Mouse (Mus musculus) adrenal gland, adult 18-20 months (tissue): ENCODE measurements around the gene Srp72. TPM values are rescaled to one million over a fixed set of nuclear protein-coding genes. Genes with fewer than 3 reads are reported as not detected.
"Not testable (repeated sequence)": the region's sequence is repeated elsewhere in the genome, so short reads cannot be mapped to it uniquely, and the experiment has no call there.

Experiments
- DNase-seq, 2 experiments: peaks; one replicate each; pipeline ENCODE4 v3.0.0; 2021 to 2022; ENCODE audit warnings: low spot score in 2 of 2
- total RNA-seq, 2 experiments: library from RNA; stranded (reverse); gene quantifications; 1 replicate in 1 of 2; 2 replicates in 1 of 2; pipeline ENCODE4 v1.2.3; 2021

Srp72 gene
- total RNA-seq, 2 experiments from 2014 or later = 115 to 139 TPM

DNA sequence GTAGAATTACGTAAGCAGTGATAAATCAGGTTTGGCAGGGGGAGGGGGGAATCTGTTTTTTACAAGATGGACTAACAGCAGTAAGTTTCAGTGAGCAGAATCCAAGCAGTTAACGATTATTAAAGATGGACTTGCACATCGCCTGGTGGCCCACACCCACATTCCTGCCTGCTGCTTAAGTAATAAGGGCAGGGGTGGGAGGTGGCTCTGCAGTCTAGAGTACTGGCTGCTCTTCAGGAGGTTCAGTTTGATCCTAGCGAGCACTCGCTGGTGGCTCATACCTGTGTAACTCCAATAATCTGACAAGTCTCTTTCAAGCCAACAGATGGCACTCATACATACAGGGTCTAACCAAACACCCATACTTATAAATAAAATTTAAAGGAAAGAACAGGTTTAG is 14.9 kb upstream of the Srp72 start:
- DNase-seq = no peak

DNA sequence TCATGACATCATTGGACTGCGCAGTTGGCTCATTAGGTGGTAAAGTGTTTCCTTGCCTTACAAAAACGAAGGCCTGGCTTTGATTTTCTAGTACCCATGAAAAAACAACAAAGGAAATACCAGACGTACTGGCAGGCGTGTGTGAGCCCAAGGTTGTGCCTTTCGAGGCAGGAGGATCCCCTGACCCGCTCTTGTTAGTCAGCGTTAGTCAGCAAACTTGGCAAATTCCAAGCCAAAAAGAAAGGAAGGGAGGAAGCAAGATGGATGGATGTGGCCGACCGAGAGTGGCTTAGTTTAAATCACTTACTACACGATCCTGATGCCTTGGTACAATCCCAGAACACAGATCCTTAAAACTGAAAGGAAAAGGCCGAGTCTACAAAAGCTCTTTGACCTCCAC is 11.9 kb upstream of the Srp72 start:
- DNase-seq = peak; percentile 27 to 40

DNA sequence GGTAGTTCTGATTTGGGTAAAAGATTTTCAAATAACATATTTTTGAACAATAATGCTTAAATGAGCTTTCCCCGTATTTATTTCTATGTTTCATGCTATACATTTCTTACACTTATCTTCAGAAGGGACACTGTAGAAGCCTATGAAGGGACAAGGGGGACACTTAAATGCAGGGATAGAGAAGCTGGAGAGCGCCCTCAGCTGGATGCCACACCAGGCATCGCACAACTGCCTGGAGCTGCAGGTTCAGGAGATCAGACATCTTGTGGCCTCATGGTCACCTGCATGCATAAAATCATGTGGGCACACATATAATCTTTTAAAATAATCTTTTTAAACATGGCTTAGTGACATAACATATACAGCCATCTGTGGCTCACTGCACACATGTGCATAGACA is 9.8 kb upstream of the Srp72 start:
- no peak for DNase-seq

DNA sequence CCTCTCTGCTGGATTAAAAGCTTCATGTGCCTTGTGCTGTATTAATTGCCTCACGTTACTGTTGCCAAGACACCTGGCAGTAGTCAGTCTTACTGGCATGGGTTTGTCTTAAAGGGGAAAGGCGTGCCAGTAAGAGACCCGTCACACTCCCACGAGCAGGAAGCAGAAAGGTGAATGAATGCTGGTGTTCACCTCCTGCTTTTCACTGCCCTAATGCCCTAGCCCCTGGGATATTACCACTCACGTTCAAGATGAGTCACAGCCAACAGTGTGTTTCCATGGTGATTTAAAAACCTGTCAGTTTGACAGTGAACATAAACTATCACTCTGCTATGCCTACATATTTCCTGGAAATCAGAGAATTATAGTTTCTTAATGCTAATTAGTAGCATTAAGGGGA is 5.2 kb upstream of the Srp72 start:
- DNase-seq = no peak

DNA sequence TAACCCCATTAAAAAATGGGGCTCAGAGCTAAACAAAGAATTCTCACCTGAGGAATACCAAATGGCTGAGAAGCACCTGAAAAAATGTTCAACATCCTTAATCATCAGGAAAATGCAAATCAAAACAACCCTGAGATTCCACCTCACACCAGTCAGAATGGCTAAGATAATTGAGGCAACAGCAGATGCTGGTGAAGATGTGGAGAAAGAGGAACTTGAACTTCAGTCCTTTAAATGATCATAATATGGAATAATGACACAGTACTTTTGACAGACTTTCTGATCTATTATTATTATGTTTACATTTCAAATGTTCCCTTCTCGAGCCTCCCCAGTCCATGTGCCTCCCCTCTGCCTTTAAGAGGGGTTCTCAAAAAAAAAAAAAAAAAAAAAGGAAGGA is 3.4 kb upstream of the Srp72 start:
- not testable (repeated sequence) for DNase-seq

DNA sequence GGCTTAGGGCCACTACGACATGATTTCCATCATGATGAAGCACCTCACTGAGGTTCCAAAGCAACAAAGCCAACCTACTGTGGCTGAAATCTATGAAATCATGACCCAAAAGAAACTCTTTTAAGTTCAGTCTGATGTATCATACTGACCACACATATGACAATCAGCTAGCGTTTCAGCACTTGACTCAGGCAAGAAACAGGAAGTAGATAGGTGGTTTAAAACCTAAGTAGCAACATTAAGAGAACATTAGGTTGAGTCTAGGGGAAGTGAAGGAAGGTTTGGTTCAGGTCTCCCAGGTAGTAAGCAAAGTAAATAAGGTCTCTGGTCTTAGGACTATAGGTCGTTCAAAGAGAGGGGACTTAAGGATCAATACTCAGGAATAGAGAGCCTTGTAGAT is 995 bp upstream of the Srp72 start:
- DNase-seq = no peak

DNA sequence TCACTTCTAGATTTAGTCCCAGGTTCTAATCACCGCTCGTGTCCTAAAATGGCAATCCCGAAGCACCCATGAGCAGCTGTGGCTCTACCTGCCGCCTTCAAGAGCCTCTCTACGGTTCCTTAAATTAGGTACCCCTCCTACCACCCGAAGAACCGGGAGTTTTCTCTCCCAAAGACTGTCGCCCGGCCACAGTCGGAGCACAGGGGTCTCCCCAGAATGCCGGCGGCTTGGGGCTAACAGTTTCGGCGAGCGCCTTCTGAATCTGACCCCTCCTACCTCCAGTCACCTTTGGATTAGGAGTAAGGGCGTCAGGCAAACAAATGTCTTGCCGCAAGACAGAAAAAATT is 303 bp upstream of the Srp72 start:
- DNase-seq = no peak

DNA sequence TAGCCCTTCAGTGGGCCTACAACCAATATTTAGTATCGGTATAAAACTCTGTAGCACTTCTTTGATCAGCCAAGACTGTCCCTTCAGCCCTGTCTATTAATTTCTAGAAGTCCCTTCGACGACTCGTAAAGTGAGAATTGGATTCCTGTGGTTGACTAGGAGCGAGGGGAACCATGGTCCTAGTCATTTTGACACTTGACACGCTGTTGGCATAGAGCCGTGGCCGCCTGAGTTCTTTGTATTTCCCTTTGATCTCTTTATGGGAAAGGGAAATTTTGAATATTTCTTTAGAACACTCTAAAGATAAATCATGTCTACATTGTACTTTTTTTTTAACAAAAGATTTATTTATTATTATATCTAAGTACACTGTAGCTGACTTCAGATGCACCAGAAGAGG is 1.3 kb downstream of the Srp72 start:
- DNase-seq = no peak

DNA sequence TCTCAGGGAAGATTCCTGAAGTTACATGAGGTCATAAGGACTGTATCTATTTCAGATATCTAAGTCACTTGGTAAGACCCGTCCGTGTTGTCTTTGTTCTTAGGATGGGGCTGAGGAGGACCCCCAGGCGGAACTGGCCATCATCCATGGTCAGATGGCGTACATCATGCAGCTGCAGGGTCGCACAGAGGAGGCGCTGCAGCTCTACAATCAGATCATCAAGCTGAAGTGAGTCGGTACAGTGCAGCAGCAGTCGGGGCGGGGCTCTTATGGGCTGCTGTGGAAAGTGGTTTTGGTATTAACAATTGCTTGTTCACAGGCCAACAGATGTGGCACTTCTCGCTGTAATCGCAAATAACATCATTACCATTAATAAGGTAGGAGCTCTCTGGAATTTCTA is 9.5 kb downstream of the Srp72 start:
- no peak for DNase-seq

DNA sequence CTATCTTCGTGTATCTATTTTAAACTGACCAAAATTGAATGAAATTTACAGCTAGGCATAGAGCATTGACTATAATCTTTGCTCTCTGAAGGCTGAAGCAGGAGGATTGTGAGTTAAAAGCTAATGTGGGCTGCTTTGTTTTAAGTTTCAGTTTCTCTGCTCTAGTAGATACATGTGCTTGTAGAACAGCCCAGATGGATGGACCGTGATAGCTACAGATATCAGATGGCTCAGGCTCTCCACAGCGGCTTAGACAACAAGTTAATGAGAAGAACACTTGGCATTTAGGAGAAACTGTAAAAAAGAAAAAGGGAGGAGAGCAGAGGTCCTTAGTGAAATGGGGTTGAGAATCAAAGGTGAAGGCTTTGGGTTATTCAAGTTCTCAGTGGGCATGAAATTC is 16.3 kb downstream of the Srp72 start:
- DNase-seq = no peak

DNA sequence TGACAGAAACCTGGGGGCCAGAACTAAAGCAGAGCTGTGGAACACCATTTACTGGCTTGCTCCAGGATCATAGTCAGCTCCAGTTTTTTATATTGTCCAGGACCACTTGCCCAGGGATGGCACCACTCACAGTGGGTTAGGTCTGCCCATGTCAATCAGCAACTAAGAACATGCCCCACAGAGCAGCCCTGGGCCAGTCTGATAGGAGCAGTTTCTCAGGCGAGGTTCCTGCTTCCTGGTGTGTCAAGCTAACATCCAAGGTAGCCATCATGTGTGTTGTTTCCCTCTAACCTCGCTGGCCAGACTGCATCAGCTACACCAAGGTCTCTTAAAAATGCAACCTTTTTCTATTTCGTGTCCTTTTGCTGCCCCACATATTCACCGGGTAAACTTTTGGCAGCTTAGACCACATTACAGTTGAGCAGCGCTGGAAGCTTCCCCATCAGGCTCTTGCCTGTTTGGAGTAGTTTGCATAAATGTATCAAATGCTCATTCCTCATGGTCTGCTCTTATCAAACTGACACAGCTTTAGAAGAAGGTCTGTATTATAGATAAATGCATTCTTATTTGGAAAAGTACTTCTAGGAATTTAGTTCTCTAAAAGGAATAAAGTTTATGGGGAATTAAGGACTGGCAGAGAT is 18.8 kb downstream of the Srp72 start:
- no peak for DNase-seq

DNA sequence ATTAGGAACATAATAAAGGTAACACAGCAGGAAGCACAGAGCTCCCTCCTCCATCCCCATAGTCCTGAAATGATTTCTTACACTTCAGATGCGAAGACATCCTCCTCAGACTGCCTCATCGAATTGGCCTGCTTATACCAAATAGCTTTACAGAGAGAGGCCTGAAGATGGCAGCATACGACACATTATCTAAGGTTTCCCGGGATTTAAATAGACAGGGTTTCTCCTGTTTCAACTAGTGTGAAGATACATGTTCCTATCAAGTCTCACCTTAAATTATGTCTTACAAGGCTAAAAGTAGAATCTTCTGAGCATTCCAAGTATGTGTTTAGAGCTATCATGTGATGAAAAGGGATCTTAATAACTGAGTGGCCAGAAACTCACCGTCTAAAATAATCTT is 23.9 kb downstream of the Srp72 start:
- DNase-seq = no peak

DNA sequence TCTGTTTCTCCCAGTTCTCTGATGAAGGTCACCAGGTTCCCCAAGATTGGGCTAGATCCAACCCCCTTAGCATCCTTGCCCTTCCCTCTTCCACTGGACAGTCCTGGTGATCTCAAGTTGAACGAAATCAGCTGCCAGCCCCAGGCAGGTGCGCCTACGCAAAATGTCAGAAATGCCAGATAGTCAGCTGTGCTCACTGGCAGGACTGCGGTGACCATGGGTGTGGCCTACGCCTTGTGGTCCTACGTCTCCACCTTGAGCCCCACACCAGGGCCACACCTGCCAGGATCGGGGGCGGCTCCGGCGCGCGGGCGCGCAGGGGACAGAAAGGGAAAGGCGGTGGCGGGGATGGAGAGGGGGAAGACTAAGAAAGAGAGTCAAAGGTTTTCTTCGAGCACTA is 26.7 kb downstream of the Srp72 start:
- DNase-seq = no peak

DNA sequence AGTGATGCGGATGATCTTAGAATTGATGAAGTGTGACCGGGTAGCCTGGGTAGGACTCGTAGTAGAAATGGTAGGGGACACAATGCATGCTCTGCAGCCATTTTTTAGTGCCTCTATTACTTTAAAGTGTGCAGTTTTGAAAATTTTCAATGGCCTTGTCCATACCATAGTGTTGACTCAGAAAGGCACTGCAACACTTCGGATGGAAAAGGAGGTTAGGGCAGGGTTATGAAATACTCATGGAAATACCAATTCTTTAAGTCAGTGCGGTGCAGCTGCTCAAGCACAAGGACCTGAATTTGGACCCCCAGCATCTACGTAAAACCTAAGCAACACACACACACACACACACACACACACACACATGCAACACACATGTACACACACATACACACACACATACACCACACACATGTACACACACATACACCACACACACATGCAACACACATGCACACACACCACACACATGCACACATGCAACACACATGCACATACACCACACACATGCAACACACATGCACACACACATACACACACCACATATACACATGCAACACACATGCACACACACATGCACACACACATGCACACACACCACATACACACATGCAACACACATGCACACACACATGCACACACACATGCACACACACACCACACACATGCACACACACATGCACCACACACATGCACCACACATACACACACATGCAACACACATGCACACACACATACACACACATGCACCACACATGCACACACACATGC is 29.8 kb downstream of the Srp72 start, which contains the start of gene Arl9:
TSS of gene Arl9 (plus strand) at position 5 of the 771 bp plus-strand sequence.
- no peak for DNase-seq

DNA sequence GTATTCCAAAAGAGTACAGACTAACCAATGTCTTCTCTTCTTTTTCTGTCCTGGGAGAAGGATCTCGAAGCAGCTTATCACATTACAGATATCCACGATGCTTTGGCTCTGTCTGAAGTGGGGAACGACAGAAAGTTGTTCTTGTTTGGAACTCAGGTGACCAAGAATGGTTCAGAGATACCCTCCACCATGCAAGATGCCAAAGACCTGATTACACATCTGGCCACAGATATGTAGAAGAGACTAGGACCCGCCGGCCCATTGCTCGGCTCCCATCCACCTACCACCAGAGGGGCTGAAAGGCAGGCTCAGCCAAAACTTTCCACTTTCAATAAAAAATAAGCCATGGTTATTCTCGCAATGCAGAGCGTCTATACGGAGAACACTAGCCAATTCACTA is 35.9 kb downstream of the Srp72 start:
- no peak for DNase-seq

DNA sequence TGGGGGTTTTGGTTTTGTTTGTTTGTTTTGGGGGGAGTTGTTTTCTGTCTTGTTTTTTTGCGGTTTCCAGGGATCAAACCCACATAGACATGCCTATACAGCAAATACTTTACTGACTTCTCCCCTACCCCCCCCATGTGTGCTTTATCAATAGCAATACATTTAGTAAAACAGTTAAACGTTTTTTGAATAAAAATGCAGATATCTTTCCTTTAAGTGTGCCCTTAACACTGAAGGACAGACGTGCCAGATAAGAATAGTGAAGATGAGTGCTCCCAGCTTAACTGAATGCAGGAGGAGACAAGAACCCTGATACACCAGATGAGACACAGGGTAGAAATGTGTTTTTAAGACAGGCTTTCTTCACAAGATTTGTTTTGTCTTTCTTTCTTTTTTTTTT is 36.6 kb downstream of the Srp72 start:
- DNase-seq = no peak

DNA sequence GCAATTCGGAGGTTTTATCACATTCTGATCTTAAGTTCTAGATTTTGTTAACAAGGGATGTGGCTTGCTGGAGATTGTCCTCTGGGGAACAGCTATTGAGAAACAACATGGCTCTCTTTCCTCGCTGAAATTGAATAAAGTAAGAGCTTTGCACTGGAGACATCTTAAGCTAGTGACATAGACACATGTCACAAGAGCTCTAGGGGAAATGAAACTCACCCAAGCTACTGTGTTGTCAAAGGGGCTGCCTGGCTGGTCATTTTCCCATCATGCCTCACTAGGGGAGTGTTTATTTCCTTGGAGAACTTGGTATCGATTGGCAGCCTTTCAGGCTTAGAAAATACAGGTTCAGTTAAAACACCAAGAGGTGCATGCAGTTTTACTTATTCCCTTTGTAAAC is 38.7 kb downstream of the Srp72 start:
- DNase-seq = no peak

DNA sequence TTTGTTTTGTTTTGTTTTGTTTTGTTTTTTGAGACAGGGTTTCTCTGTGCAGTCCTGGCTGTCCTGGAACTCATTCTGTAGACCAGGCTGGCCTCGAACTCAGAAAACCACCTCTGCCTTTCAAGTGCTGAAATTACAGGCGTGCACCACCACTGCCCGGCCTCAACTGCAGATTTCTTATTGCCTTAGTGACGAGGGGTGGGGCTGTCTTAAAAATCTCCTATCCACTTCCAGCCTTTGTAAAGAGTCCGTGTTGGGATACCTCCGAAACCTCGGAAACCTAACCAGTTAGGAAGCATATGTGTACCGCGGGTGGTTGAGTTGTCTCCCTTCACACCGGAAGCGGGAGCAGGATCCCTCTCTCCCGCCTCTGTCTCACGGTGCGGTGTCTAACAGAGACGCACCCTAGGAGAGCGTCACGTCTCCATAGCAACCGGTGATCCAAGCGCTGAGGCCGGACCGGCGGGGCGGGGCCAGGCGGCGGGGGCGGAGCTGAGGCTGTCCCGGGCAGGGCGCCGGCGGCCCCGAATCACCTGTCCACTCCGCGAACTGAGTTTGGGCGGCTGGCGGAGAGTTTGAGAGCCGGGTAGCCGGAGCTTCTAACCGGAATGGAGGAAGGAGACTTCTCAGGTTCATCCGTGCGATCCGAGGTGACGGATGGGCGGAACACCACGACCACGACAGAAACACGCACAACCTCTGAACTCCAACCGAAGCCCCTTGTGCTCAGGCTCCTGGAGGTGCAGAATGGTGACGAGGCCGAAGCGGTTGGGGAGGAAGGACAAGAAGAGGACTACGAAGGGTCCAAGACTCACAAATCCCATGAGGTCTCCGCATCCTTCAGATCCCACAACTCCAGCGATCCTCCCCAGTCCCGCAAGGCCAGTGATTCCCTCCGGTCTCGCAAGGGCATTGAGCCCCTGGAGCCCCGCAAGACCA is 41.3 kb downstream of the Srp72 start, which contains the start of gene Thegl:
TSS of gene Thegl (plus strand) at position 480 of the 939 bp plus-strand sequence.
- peak; percentile 80 to 81 for DNase-seq

DNA sequence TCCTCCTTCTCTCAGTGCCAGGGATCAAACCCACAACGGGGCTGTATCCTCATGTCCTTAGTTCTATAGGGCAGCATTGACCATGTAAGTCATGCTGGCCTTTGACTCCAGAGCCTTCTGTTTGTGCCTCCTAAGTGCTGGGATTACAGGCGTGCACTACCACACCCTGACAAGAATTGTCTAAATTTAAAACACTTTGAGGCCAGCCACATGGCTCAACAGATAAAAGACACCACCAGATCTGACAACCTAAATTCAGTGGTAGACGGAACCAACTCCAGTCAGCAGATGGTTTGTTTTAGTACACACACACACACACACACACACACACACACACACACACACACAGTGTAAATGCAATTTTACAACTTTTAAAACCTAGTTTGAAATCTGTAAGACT is 53.6 kb downstream of the Srp72 start:
- no peak for DNase-seq

DNA sequence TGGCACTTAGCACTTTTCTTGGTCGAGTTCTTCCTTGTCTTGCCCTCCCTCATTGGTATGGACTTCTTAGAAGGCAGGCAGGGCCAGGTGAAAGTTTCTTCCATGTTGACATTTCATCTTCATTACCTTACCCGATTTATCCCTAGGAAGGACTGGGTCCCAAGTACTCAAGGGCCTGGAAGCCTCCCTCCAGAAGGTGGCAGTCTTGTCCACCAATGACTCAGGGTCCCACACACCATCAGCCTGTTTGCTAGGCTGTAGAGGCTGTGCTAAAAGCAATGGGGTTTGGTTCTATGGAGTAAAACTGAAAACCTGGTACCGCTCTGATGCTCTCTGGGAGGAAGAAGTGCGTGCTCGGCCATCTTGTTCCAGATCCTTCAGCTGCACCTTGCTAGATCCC is 55.3 kb downstream of the Srp72 start:
- DNase-seq = peak; percentile 11 to 37

DNA sequence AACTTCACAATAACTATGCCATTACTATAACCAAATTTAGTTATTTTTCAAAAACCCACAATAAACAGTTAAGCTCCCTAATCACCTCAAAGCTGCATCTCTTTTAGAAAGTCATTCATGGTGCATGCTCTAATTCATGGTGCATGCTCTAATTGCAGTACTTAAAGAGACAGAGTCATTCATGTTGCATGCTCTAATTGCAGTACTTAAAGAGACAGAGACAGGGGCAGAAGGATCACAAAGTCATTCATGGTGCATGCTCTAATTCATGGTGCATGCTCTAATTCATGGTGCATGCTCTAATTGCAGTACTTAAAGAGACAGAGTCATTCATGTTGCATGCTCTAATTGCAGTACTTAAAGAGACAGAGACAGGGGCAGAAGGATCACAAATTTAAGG is 60.6 kb downstream of the Srp72 start:
- DNase-seq = not testable (repeated sequence)

DNA sequence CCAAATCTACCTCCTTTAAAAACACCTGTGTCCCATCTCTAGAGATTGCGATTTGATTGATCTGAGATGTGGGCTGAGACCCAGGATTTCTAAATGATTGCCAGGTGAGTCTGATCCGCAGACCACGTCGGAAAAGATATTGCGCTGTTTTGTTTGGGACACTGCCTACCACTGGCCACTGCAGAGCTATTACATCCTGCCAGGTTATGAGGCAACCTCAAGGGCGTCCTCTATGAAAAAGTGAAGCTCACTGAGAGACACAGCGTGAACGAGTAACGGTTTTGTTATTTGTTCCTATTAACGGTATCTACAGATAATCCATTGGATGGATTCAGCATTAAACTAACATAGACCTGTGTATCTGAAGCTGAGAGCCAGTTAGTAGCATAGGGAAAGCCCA is 64.0 kb downstream of the Srp72 start:
- DNase-seq = no peak
